Mouse (Mus musculus) CH12.LX (cell line): ENCODE measurements at regions not wholly inside any gene's neighbourhood (a gene's known extent, or its start where the extent isn't known, plus 50 kb on each side); places are given as distances from the start of the nearest gene placed in this dataset.

ENCODE experiments used
- DNase-seq: peaks from one replicate; pipeline ENCODE4 v3.0.0-alpha.2; 2013; ENCODE audit errors: extremely low read depth
- H3K27ac ChIP-seq: 2 replicates; pipeline ENCODE4 v1.5.1; 2012; ENCODE audit warnings: low read depth, mild to moderate bottlenecking, control low read depth, moderate library complexity; ENCODE audit not compliant: insufficient read depth
- H3K27me3 ChIP-seq: replicated peaks from 2 replicates; pipeline ENCODE3; 2012; ENCODE audit warnings: inconsistent platforms
- H3K36me3 ChIP-seq, 2 experiments: replicated peaks in 1 of 2; 2 replicates each; pipeline versions ENCODE3 to v1.6.1; 2012; ENCODE audit warnings: inconsistent platforms in 1 of 2, low read length in 1 of 2, mild to moderate bottlenecking in 1 of 2, mixed read lengths in 1 of 2, moderate library complexity in 1 of 2; ENCODE audit not compliant: control insufficient read depth in 1 of 2, insufficient read depth in 1 of 2
- H3K4me1 ChIP-seq, 2 experiments: 2 replicates each; pipeline ENCODE4 v1.6.1; 2012; ENCODE audit warnings: inconsistent platforms in 1 of 2, moderate library complexity in 1 of 2; ENCODE audit not compliant: insufficient read depth in 2 of 2, control insufficient read depth in 1 of 2
- H3K4me2 ChIP-seq: 2 replicates; pipeline ENCODE4 v1.6.1; 2012; ENCODE audit warnings: low read depth, mild to moderate bottlenecking, control low read depth; ENCODE audit not compliant: poor library complexity, insufficient read depth, severe bottlenecking
- H3K4me3 ChIP-seq, 3 experiments: fragments of 150-350 bp in 1 of 3; sonication (generic) in 1 of 3; replicated peaks in 1 of 3; 2 replicates each; pipeline versions ENCODE3 to v1.5.1; 2011 to 2012; ENCODE audit warnings: low read depth in 2 of 3, low read length in 2 of 3, mild to moderate bottlenecking in 2 of 3, moderate library complexity in 2 of 3, control low read depth in 1 of 3, improper control_type of control experiment in 1 of 3, inconsistent platforms in 1 of 3, mixed read lengths in 1 of 3; ENCODE audit not compliant: poor library complexity in 1 of 3
- H3K79me2 ChIP-seq: replicated peaks from 2 replicates; pipeline ENCODE4 v1.6.1; 2012; ENCODE audit warnings: mild to moderate bottlenecking, moderate library complexity; ENCODE audit not compliant: control insufficient read depth, poor library complexity, insufficient read depth, severe bottlenecking; ENCODE audit errors: extremely low read depth
- H3K9ac ChIP-seq: 2 replicates; pipeline ENCODE4 v1.6.1; 2012; ENCODE audit warnings: low read depth, mild to moderate bottlenecking, control low read depth, moderate library complexity; ENCODE audit not compliant: insufficient read depth
- H3K9me3 ChIP-seq: replicated peaks from 2 replicates; pipeline ENCODE3; 2012; ENCODE audit warnings: low read length, inconsistent platforms, mixed read lengths
- BHLHE40 ChIP-seq: IDR thresholded peaks from 2 replicates; pipeline ENCODE4 v1.6.1; 2011; ENCODE audit warnings: mild to moderate bottlenecking, low read depth, low read length, improper control_type of control experiment
- CTCF ChIP-seq, 2 experiments: IDR thresholded peaks in 1 of 2; conservative IDR thresholded peaks in 1 of 2; 2 replicates each; pipeline ENCODE4 v1.5.1; 2011 to 2012; ENCODE audit warnings: low read depth in 2 of 2, low read length in 2 of 2, improper control_type of control experiment in 1 of 2, inconsistent platforms in 1 of 2, mild to moderate bottlenecking in 1 of 2, moderate library complexity in 1 of 2
- ETS1 ChIP-seq: conservative IDR thresholded peaks from 2 replicates; pipeline ENCODE4 v1.6.1; 2012; ENCODE audit warnings: low read depth, mild to moderate bottlenecking, inconsistent platforms, low read length, improper control_type of control experiment, moderate library complexity
- GABPA ChIP-seq: IDR thresholded peaks from 2 replicates; pipeline ENCODE4 v1.6.1; 2012; ENCODE audit warnings: low read depth, low read length, improper control_type of control experiment, inconsistent platforms; ENCODE audit not compliant: insufficient replicate concordance
- JUND ChIP-seq: conservative IDR thresholded peaks from 2 replicates; pipeline ENCODE4 v1.6.1; 2011; ENCODE audit warnings: low read depth, low read length, improper control_type of control experiment
- TBP ChIP-seq: conservative IDR thresholded peaks from 2 replicates; pipeline ENCODE4 v1.6.1; 2011; ENCODE audit warnings: low read depth, low read length, improper control_type of control experiment
- TCF12 ChIP-seq: IDR thresholded peaks from 2 replicates; pipeline ENCODE4 v1.6.1; 2014; ENCODE audit warnings: low read depth, mild to moderate bottlenecking, inconsistent platforms, low read length, improper control_type of control experiment
- ZMIZ1 ChIP-seq: IDR thresholded peaks from 2 replicates; pipeline ENCODE4 v1.6.1; 2012; ENCODE audit warnings: low read depth, mild to moderate bottlenecking, inconsistent platforms, low read length, improper control_type of control experiment
- dilution Hi-C: fragments of 300-500 bp; cut with MboI; formaldehyde crosslinking; loops from 2 replicates; pipeline ENCODE4 v1.14.3; 2020; ENCODE audit warnings: low sequenced_read_pairs; ENCODE audit not compliant: extremely low pct_unique_long_range_greater_than_20kb, extremely low pct_ligation_motif_present
- in situ Hi-C: fragments of 300-500 bp; cut with MboI; formaldehyde crosslinking; loops from 3 replicates; pipeline ENCODE4 v1.14.3; 2019; ENCODE audit warnings: low sequenced_read_pairs, low pct_ligation_motif_present, low pct_unique_long_range_greater_than_20kb, mixed read lengths

- Histone ChIP-seq H3K79me2 (no peaks in the 10 kb centered on the region; the same call in 1 of the 2 replicates), H3K27ac (no peak overlapping the region), H3K9me3 (peaks cover 4% of the 10 kb centered on the region), H3K36me3 (no peaks in the 10 kb centered on the region), H3K27me3 (no peaks in the 10 kb centered on the region), H3K4me1 (peaks cover 0 to 13% of the 10 kb centered on the region in 2 experiments; a peak in 2 of 4 replicates), H3K4me2 (no peak overlapping the region), H3K9ac (no peak overlapping the region), H3K4me3 (no peak overlapping the region)
- dilution Hi-C loops (no loop called here), in situ Hi-C loops (no loop called here)
- no peak for TF ChIP-seq BHLHE40
- DNase-seq, result no peak
Measured at GRCm38 (mm10) chr9:115600826-115601225, 290.6 kb upstream of the Stt3b start.

DNA sequence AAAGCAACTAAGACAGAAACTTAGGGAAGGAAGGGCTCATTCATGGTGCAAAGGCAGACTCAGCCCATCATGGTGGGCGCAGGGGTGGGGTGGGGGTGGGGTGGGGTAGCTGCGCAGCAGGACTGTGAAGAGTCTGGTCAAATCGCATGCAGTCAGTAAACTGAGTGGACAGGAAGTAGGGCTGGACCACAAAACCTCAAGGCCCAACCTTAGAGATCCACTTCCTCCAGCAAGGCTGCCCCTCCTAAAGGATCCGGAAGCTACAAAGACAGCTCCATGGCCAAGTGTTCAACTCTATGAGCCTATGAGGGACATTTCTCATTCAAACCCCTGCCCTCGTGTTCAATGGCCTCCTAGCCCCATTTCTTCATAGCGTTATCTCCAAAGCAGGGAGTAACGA is 292.6 kb upstream of the Stt3b start:
- in situ Hi-C loops, result no loop called here
- H3K9ac ChIP-seq, result no peak overlapping the region
- dilution Hi-C loops, result no loop called here
- no peak overlapping the region for H3K4me3 ChIP-seq
- no peak overlapping the region for H3K27ac ChIP-seq
- H3K79me2 ChIP-seq, result no peaks in the 10 kb centered on the region; the same call in 1 of the 2 replicates
- peaks cover 3% of the 10 kb centered on the region for H3K9me3 ChIP-seq
- peaks cover 0 to 18% of the 10 kb centered on the region in 2 experiments; a peak in 2 of 4 replicates for H3K4me1 ChIP-seq
- no peak for DNase-seq
- no peaks in the 10 kb centered on the region for H3K27me3 ChIP-seq
- no peak overlapping the region for H3K4me2 ChIP-seq
- TF ChIP-seq GABPA, result no peak
- no peaks in the 10 kb centered on the region for H3K36me3 ChIP-seq

DNA sequence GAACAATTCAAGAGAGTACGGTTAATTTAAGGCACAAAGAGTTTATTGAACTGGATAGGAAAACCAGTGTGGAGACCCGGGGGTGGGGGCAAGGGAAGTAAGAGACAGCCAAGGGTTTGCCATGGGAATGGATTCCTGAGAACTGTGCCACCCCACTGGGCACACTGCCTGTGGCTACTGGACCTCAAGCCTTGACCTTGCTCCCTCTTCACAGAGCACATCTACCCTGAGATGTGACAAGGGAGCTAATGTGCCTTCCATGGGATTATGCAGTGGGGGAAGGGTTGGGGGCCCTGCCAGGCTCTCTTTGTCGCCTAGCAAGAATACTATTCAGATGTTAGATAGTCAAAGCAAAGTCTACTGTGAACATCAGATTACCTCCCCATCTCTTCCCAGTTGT is 294.2 kb upstream of the Stt3b start:
- no peak overlapping the region for H3K4me2 ChIP-seq
- H3K27ac ChIP-seq, result no peak overlapping the region
- H3K79me2 ChIP-seq, result no peaks in the 10 kb centered on the region; the same call in 1 of the 2 replicates
- H3K4me3 ChIP-seq, result no peak overlapping the region
- dilution Hi-C loops, result no loop called here
- peaks cover 7 to 33% of the 10 kb centered on the region in 2 experiments for H3K4me1 ChIP-seq
- H3K27me3 ChIP-seq, result no peaks in the 10 kb centered on the region
- no peaks in the 10 kb centered on the region for H3K36me3 ChIP-seq
- in situ Hi-C loops, result no loop called here
- no peaks in the 10 kb centered on the region for H3K9me3 ChIP-seq
- DNase-seq, result no peak
- H3K9ac ChIP-seq, result no peak overlapping the region
- no peak for TF ChIP-seq TCF12
- no peak for TF ChIP-seq ZMIZ1
- no peak for TF ChIP-seq ETS1
- TF ChIP-seq CTCF (conservative IDR thresholded peaks at IDR 0.05 in 1 of 2, IDR thresholded peaks at IDR 0.05 in 1 of 2; ENCODE audit: low read depth in 2 of 2, low read length in 2 of 2), result no peak
- no peak for TF ChIP-seq JUND
- no peak for TF ChIP-seq TBP
- TF ChIP-seq, all 38 proteins: peak for 0
